Mouse (Mus musculus) CH12.LX (cell line): Measurements from ENCODE around the gene Syt15. TPM values are rescaled to one million over a fixed set of nuclear protein-coding genes. Genes with fewer than 3 reads are reported as not detected.

Experiments
- DNase-seq: peaks from one replicate; pipeline ENCODE4 v3.0.0-alpha.2; 2013; ENCODE audit errors: extremely low read depth
- H3K27ac ChIP-seq: 2 replicates; pipeline ENCODE4 v1.5.1; 2012; ENCODE audit warnings: low read depth, mild to moderate bottlenecking, control low read depth, moderate library complexity; ENCODE audit not compliant: insufficient read depth
- H3K27me3 ChIP-seq: replicated peaks from 2 replicates; pipeline ENCODE3; 2012; ENCODE audit warnings: inconsistent platforms
- H3K36me3 ChIP-seq, 2 experiments: replicated peaks in 1 of 2; 2 replicates each; pipeline versions ENCODE3 to v1.6.1; 2012; ENCODE audit warnings: inconsistent platforms in 1 of 2, low read length in 1 of 2, mild to moderate bottlenecking in 1 of 2, mixed read lengths in 1 of 2, moderate library complexity in 1 of 2; ENCODE audit not compliant: control insufficient read depth in 1 of 2, insufficient read depth in 1 of 2
- H3K4me1 ChIP-seq, 2 experiments: 2 replicates each; pipeline ENCODE4 v1.6.1; 2012; ENCODE audit warnings: inconsistent platforms in 1 of 2, moderate library complexity in 1 of 2; ENCODE audit not compliant: insufficient read depth in 2 of 2, control insufficient read depth in 1 of 2
- H3K4me2 ChIP-seq: 2 replicates; pipeline ENCODE4 v1.6.1; 2012; ENCODE audit warnings: low read depth, mild to moderate bottlenecking, control low read depth; ENCODE audit not compliant: poor library complexity, insufficient read depth, severe bottlenecking
- H3K4me3 ChIP-seq, 3 experiments: fragments of 150-350 bp in 1 of 3; sonication (generic) in 1 of 3; replicated peaks in 1 of 3; 2 replicates each; pipeline versions ENCODE3 to v1.5.1; 2011 to 2012; ENCODE audit warnings: low read depth in 2 of 3, low read length in 2 of 3, mild to moderate bottlenecking in 2 of 3, moderate library complexity in 2 of 3, control low read depth in 1 of 3, improper control_type of control experiment in 1 of 3, inconsistent platforms in 1 of 3, mixed read lengths in 1 of 3; ENCODE audit not compliant: poor library complexity in 1 of 3
- H3K79me2 ChIP-seq: replicated peaks from 2 replicates; pipeline ENCODE4 v1.6.1; 2012; ENCODE audit warnings: mild to moderate bottlenecking, moderate library complexity; ENCODE audit not compliant: control insufficient read depth, poor library complexity, insufficient read depth, severe bottlenecking; ENCODE audit errors: extremely low read depth
- H3K9ac ChIP-seq: 2 replicates; pipeline ENCODE4 v1.6.1; 2012; ENCODE audit warnings: low read depth, mild to moderate bottlenecking, control low read depth, moderate library complexity; ENCODE audit not compliant: insufficient read depth
- H3K9me3 ChIP-seq: replicated peaks from 2 replicates; pipeline ENCODE3; 2012; ENCODE audit warnings: low read length, inconsistent platforms, mixed read lengths
- BHLHE40 ChIP-seq: IDR thresholded peaks from 2 replicates; pipeline ENCODE4 v1.6.1; 2011; ENCODE audit warnings: mild to moderate bottlenecking, low read depth, low read length, improper control_type of control experiment
- E2F4 ChIP-seq: IDR thresholded peaks from 2 replicates; pipeline ENCODE4 v1.6.1; 2011; ENCODE audit warnings: low read depth, low read length, improper control_type of control experiment; ENCODE audit not compliant: insufficient replicate concordance
- ELF1 ChIP-seq: IDR thresholded peaks from 2 replicates; pipeline ENCODE4 v1.6.1; 2014; ENCODE audit warnings: low read depth, mild to moderate bottlenecking, inconsistent platforms, low read length, improper control_type of control experiment
- ETS1 ChIP-seq: conservative IDR thresholded peaks from 2 replicates; pipeline ENCODE4 v1.6.1; 2012; ENCODE audit warnings: low read depth, mild to moderate bottlenecking, inconsistent platforms, low read length, improper control_type of control experiment, moderate library complexity
- MAZ ChIP-seq: IDR thresholded peaks from 2 replicates; pipeline ENCODE4 v1.6.1; 2012; ENCODE audit warnings: low read depth, mild to moderate bottlenecking, inconsistent platforms, low read length, improper control_type of control experiment, moderate library complexity
- MXI1 ChIP-seq: IDR thresholded peaks from 2 replicates; pipeline ENCODE4 v1.6.1; 2011; ENCODE audit warnings: mild to moderate bottlenecking, low read depth, low read length, improper control_type of control experiment
- POLR2A ChIP-seq: IDR thresholded peaks from 2 replicates; pipeline ENCODE4 v1.6.1; 2011; ENCODE audit warnings: low read depth, mild to moderate bottlenecking, improper control_type of control experiment, low read length
- RAD21 ChIP-seq: IDR thresholded peaks from 2 replicates; pipeline ENCODE4 v1.6.1; 2011; ENCODE audit warnings: low read depth, mild to moderate bottlenecking, low read length, improper control_type of control experiment, moderate library complexity
- TCF12 ChIP-seq: IDR thresholded peaks from 2 replicates; pipeline ENCODE4 v1.6.1; 2014; ENCODE audit warnings: low read depth, mild to moderate bottlenecking, inconsistent platforms, low read length, improper control_type of control experiment
- UBTF ChIP-seq: IDR thresholded peaks from 2 replicates; pipeline ENCODE4 v1.6.1; 2012; ENCODE audit warnings: low read depth, mild to moderate bottlenecking, inconsistent platforms, low read length, improper control_type of control experiment, moderate library complexity
- USF1 ChIP-seq: IDR thresholded peaks from 2 replicates; pipeline ENCODE4 v1.6.1; 2014; ENCODE audit warnings: low read depth, mild to moderate bottlenecking, inconsistent platforms, low read length, improper control_type of control experiment
- ZC3H11A ChIP-seq: IDR thresholded peaks from 2 replicates; pipeline ENCODE4 v1.6.1; 2012; ENCODE audit warnings: low read depth, mild to moderate bottlenecking, inconsistent platforms, low read length, improper control_type of control experiment
- dilution Hi-C: fragments of 300-500 bp; cut with MboI; formaldehyde crosslinking; loops from 2 replicates; pipeline ENCODE4 v1.14.3; 2020; ENCODE audit warnings: low sequenced_read_pairs; ENCODE audit not compliant: extremely low pct_unique_long_range_greater_than_20kb, extremely low pct_ligation_motif_present
- in situ Hi-C: fragments of 300-500 bp; cut with MboI; formaldehyde crosslinking; loops from 3 replicates; pipeline ENCODE4 v1.14.3; 2019; ENCODE audit warnings: low sequenced_read_pairs, low pct_ligation_motif_present, low pct_unique_long_range_greater_than_20kb, mixed read lengths
- polyA plus RNA-seq: library from polyadenylated mRNA; unstranded; fragments of >175 nt; gene quantifications from 2 replicates; pipeline ENCODE4 v1.2.1, GENCODE M21; 2012; ENCODE audit warnings: low read depth; ENCODE audit not compliant: insufficient read length
- total RNA-seq, 2 experiments: library from RNA; depleted of rRNA; stranded (reverse); fragments of 300-350 nt in 1 of 2; fragments of >200 nt in 1 of 2; gene quantifications; 2 replicates each; pipeline ENCODE4 v1.2.3; 2012 to 2014

The Syt15 gene
- total and polyA plus RNA-seq, 3 experiments, result 0.10 TPM; not detected in 2

DNA sequence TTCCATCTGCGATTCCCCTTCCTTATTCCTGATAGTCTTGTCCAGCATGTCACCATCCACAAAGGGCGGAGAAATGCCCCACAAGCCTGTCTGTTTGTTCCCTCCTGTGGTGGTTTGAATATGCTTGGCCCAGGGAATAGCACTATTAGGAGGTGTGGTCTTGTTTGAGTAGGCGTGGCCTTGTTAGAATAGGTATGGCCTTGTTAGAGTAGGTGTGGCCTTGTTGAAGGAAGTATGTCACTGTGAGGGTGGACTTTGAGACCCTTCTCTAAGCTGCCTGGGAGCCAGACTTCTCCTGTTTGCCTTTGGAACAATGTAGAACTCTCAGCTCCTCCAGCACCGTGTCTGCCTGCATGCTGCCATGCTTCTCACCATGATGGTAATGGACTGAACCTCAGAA, 9.5 kb upstream of the Syt15 start:
- in situ Hi-C loops, result no loop called here

GRCm38 (mm10) chr14:34215451-34216127, 3.8 kb upstream of the Syt15 start:
- no peaks in the 10 kb centered on the region for H3K79me2 ChIP-seq
- H3K9ac ChIP-seq, result no peak overlapping the region
- DNase-seq, result no peak
- dilution Hi-C loops (no loop called here), in situ Hi-C loops (no loop called here)
- H3K4me1 ChIP-seq, result 0 out of 4 replicates have a peak, but pooled peaks cover 0 to 4% of the 10 kb centered on the region in 2 experiments
- H3K4me3 ChIP-seq, result no peak overlapping the region
- no peak for TF ChIP-seq UBTF
- no peak for TF ChIP-seq MXI1
- no peak for TF ChIP-seq ZC3H11A
- TF ChIP-seq TCF12, result no peak
- no peak for TF ChIP-seq MAZ
- TF ChIP-seq ETS1, result no peak
- TF ChIP-seq BHLHE40, result no peak
- no peaks in the 10 kb centered on the region for H3K36me3 ChIP-seq
- H3K27me3 ChIP-seq, result peaks cover 3% of the 10 kb centered on the region
- no peaks in the 10 kb centered on the region for H3K9me3 ChIP-seq
- H3K27ac ChIP-seq, result no peak overlapping the region
- H3K4me2 ChIP-seq, result no peak overlapping the region

More for the DNA sequence above, 9.5 kb upstream of the Syt15 start:
- Histone ChIP-seq H3K4me2 (no peak overlapping the region), H3K9me3 (peaks cover 3% of the 10 kb centered on the region), H3K79me2 (no peaks in the 10 kb centered on the region), H3K27ac (no peak overlapping the region), H3K9ac (no peak overlapping the region), H3K36me3 (no peaks in the 10 kb centered on the region), H3K27me3 (peaks cover 16% of the 10 kb centered on the region), H3K4me3 (no peak overlapping the region), H3K4me1 (peaks cover 8 to 24% of the 10 kb centered on the region in 2 experiments)
- TF ChIP-seq RAD21 (no peak), USF1 (no peak)
- DNase-seq, result no peak
- dilution Hi-C loops, result no loop called here

- dilution Hi-C loops (no loop called here), in situ Hi-C loops (no loop called here)
- Histone ChIP-seq H3K36me3 (no peaks in the 10 kb centered on the region), H3K4me2 (no peak overlapping the region), H3K9me3 (no peaks in the 10 kb centered on the region), H3K9ac (no peak overlapping the region), H3K27ac (no peak overlapping the region), H3K79me2 (no peaks in the 10 kb centered on the region), H3K4me1 (no peaks in the 10 kb centered on the region), H3K27me3 (no peaks in the 10 kb centered on the region), H3K4me3 (no peak overlapping the region)
- TF ChIP-seq E2F4, result no peak
- TF ChIP-seq UBTF, result no peak
- TF ChIP-seq POLR2A, result no peak
- no peak for TF ChIP-seq ELF1
- no peak for DNase-seq
These were observed 397 bp downstream of the Syt15 start for GRCm38 (mm10) chr14:34219786-34220198.
